Mouse (Mus musculus) left cerebral cortex, postnatal 25 days (tissue): ENCODE data around the gene P2ry6. TPM values are rescaled to one million over a fixed set of nuclear protein-coding genes. Genes with fewer than 3 reads are reported as not detected.
A peak's percentile ranks its signal among the peaks of the same experiment; 100 is the strongest.

Source experiments
- DNase-seq, 2 experiments: peaks; one replicate each; pipeline ENCODE4 v3.0.0; 2022; ENCODE audit warnings: low spot score in 2 of 2, mixed read lengths in 1 of 2
- intact Hi-C: fragments of 180-260 bp; cut with DNase I; formaldehyde crosslinking; loops from one replicate; pipeline ENCODE4 v1.15.1; 2025
- total RNA-seq, 2 experiments: library from RNA; stranded (reverse); gene quantifications; 2 replicates each; pipeline ENCODE4 v1.2.3; 2021

P2ry6 gene
- total RNA-seq, result 1 to 10 TPM; 2.5 to 4.1 TPM

- DNase-seq, result no peak
- intact Hi-C loops, result no loop called here
These were observed at the start of gene P2ry6 for GRCm38 (mm10) chr7:100974135-100974903. Gene P2ry6 (minus strand): TSS chr7:100974649.

- intact Hi-C loops, result no loop called here
- DNase-seq, result peak in 1 of 2 experiments; percentile 76
These were observed 43.0 kb upstream of the P2ry6 start for GRCm38 (mm10) chr7:101017492-101017891.

- intact Hi-C loops, result no loop called here
- DNase-seq, result peak in 1 of 2 experiments; percentile 22
These were observed 42.6 kb upstream of the P2ry6 start for GRCm38 (mm10) chr7:101017021-101017461.

GRCm38 (mm10) chr7:101014985-101015384, 40.5 kb upstream of the P2ry6 start:
- intact Hi-C loops, result no loop called here
- DNase-seq, result no peak

GRCm38 (mm10) chr7:101014041-101014440, 39.6 kb upstream of the P2ry6 start:
- no peak for DNase-seq
- intact Hi-C loops, result no loop called here

GRCm38 (mm10) chr7:101012541-101012940, 38.1 kb upstream of the P2ry6 start, which contains the start of gene P2ry2:
Gene P2ry2 (minus strand): TSS chr7:101012866.
- intact Hi-C loops, result no loop called here

GRCm38 (mm10) chr7:101011681-101012367, 37.4 kb upstream of the P2ry6 start:
- DNase-seq, result peak; percentile 28 to 31
- intact Hi-C loops, result no loop called here

More at GRCm38 (mm10) chr7:101012541-101012940, 38.1 kb upstream of the P2ry6 start, which contains the start of gene P2ry2:
- DNase-seq, result no peak

GRCm38 (mm10) chr7:101010741-101011140, 36.3 kb upstream of the P2ry6 start:
- intact Hi-C loops, result no loop called here
- no peak for DNase-seq

- intact Hi-C loops, result loop anchor here (5.0 kb wide), 1 partner anchor 36 kb away; no protein-coding TSS in a partner anchor
- no peak for DNase-seq
These were observed 31.8 kb upstream of the P2ry6 start for GRCm38 (mm10) chr7:101006201-101006600.

- intact Hi-C loops, result loop anchor here (5.0 kb wide), 1 partner anchor 37 kb away; no protein-coding TSS in a partner anchor
- peak in 1 of 2 experiments; percentile 37 for DNase-seq
These were observed 30.7 kb upstream of the P2ry6 start for GRCm38 (mm10) chr7:101005119-101005518.

- intact Hi-C loops, result no loop called here
These were observed 29.2 kb upstream of the P2ry6 start for GRCm38 (mm10) chr7:101003442-101004326.

GRCm38 (mm10) chr7:101002274-101002673, 27.8 kb upstream of the P2ry6 start:
- DNase-seq, result no peak
- intact Hi-C loops, result no loop called here

More at GRCm38 (mm10) chr7:101003442-101004326, 29.2 kb upstream of the P2ry6 start:
- no peak for DNase-seq

GRCm38 (mm10) chr7:100999623-101000022, 25.2 kb upstream of the P2ry6 start:
- intact Hi-C loops, result no loop called here
- DNase-seq, result no peak

- intact Hi-C loops, result no loop called here
- DNase-seq, result no peak
These were observed 24.1 kb upstream of the P2ry6 start for GRCm38 (mm10) chr7:100998578-100998960.

- intact Hi-C loops, result no loop called here
- DNase-seq, result no peak
These were observed 23.6 kb upstream of the P2ry6 start for GRCm38 (mm10) chr7:100997951-100998577.

- no peak for DNase-seq
- intact Hi-C loops, result no loop called here
These were observed 22.8 kb upstream of the P2ry6 start for GRCm38 (mm10) chr7:100997215-100997614.

- DNase-seq, result no peak
- intact Hi-C loops, result no loop called here
These were observed 21.5 kb upstream of the P2ry6 start for GRCm38 (mm10) chr7:100995951-100996350.

GRCm38 (mm10) chr7:100995260-100995864, 20.9 kb upstream of the P2ry6 start:
- DNase-seq, result no peak
- intact Hi-C loops, result no loop called here

GRCm38 (mm10) chr7:100993166-100993565, 18.7 kb upstream of the P2ry6 start:
- no peak for DNase-seq
- intact Hi-C loops, result no loop called here
